Mouse (Mus musculus) liver, embryonic 14.5 days (tissue): Measurements from ENCODE around the gene Prom2.

Source experiments
- CTCF ChIP-seq: IDR thresholded peaks from 2 replicates; pipeline ENCODE4 v1.5.1; 2016; ENCODE audit warnings: antibody characterized with exemption, low read depth, control low read depth
- EP300 ChIP-seq: IDR thresholded peaks from 2 replicates; pipeline ENCODE4 v1.6.1; 2016; ENCODE audit warnings: antibody characterized with exemption, low read depth

DNA sequence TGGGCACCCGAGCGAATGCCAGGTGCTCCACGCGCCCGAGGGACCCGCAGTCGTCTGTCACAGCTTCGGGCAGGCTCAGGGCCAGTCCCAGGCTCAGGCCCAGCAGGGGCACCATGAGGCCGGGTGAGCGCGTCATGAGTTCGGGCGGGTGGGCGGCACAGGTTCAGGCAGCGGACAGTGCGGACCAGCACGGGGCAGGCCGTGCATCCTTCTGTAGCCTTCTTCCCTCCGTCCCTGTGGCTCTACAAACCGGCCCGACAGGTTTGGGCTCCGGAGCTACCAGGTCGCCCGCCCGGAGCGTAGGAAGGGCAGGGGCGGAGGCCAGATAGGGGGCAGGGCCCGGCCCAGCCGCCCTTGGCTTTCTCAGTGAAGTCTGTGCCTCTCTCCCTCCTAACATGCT, at the start of gene Prom2:
- TF ChIP-seq CTCF: no peak
- no peak for TF ChIP-seq EP300
